Mouse (Mus musculus) R1 (cell line): ENCODE data around the gene Phactr2.

ENCODE experiments used
- DNase-seq: peaks from one replicate; pipeline ENCODE4 v3.0.0-alpha.2; 2018; ENCODE audit warnings: low read depth, low spot score

Phactr2 gene

GRCm38 (mm10) chr10:13275152-13275551 is 199.1 kb downstream of the Phactr2 start:
- no peak for DNase-seq

GRCm38 (mm10) chr10:13274699-13275098 is 199.5 kb downstream of the Phactr2 start:
- no peak for DNase-seq

- DNase-seq: no peak
Measured at GRCm38 (mm10) chr10:13273756-13274155, 200.5 kb downstream of the Phactr2 start.

DNA sequence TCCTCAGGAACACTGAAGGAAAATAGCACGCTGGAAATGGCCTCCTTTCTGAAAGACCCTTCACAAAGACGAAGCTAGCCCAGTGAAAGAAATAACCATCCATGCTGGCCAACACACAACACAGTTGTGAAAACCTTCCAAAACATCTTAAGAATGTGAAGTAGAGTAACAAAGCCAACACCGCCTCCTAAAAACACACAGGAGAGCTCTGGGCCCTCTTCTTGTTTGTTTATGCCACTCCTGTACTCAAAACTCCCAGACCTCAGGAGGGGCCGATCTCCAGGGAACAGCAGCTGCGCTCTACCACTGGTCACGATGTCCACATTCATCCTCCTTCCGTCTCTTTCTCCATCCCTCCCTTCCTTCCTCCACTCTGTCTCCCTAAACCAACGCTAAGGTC is 202.5 kb downstream of the Phactr2 start:
- no peak for DNase-seq

GRCm38 (mm10) chr10:13271099-13271498 is 203.1 kb downstream of the Phactr2 start:
- no peak for DNase-seq

DNA sequence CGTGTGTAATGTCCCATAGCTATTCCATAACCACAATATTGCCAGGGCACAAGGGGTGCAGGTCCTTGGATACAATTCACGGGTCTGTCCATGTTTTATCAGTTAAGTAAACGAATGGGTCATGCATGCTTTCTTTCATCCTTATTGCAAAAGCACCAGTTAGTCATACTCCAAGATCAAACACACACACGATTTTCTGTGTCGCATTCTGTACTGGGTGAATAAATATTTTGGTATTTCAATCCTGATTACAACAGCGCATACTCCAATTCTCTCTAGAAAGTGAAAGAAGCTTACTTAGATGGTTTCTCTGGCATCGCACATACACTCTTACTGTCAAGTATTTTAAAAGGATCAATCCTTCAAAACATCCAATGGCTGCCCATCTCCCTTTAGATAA is 203.9 kb downstream of the Phactr2 start:
- DNase-seq: no peak

- DNase-seq: no peak
Measured at GRCm38 (mm10) chr10:13259251-13259650, 215.0 kb downstream of the Phactr2 start.

- no peak for DNase-seq
Measured at GRCm38 (mm10) chr10:13256196-13256595, 218.0 kb downstream of the Phactr2 start.

DNA sequence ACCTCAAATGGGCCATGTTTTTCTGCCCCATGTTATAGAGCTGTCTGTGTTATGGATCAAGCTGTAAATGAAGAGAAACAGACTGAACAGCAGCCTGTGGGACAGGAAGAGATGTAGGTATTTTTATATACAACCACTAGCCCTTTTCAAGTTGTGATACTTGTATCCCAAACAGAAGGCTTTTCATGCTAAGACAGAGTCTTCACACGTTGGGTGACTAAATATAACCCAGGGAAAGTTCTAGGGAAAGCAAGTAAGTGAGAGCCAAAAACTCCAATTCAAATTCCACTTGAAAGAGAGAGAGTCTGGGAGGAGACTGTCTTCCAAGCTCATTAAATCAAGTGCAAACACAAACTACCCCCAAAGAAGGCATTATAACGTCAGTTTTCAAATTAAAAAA is 223.9 kb downstream of the Phactr2 start:
- no peak for DNase-seq

GRCm38 (mm10) chr10:13249126-13249525 is 225.1 kb downstream of the Phactr2 start:
- no peak for DNase-seq

DNA sequence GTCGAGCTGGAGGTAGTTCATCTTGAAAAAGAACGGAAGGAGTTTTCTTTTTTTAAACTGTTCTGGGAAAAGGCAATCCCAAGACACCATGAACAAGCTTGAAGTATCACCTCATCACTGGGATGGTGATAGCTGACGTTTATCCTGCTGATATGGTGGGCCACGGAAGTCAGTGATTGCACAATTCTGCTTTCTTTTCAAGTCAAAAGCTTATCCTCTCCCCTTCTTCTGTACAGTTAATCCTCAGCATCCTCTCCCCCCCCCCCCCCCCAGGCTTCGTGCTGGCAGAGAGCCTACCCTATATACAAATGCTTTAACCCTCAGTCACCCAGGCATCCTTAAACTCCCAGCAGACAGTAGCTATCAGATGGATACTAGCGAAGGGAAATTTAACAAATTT is 228.5 kb downstream of the Phactr2 start:
- DNase-seq: no peak

- DNase-seq: no peak
Measured at GRCm38 (mm10) chr10:13244192-13244591, 230.0 kb downstream of the Phactr2 start.

- no peak for DNase-seq
Measured at GRCm38 (mm10) chr10:13240431-13240830, 233.8 kb downstream of the Phactr2 start.

DNA sequence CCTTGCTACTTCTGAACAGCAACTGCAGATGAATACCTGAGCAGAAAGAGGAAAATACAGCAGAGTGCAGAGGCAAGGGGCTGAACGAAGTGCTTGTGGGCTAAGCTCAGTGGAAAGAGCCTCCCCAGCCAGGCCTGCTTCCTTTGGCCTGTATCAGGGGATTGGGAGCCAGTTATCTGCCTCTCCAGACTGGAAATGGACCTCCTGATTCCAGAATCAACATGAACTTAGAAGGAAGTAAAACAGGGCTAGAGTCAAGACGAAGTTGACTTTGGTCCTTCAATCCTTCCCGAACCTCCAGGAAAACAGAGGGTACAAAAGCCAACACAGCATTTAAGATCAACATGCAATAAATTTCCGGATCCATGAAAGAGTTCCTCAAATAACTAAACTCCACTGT is 236.0 kb downstream of the Phactr2 start:
- DNase-seq: no peak

DNA sequence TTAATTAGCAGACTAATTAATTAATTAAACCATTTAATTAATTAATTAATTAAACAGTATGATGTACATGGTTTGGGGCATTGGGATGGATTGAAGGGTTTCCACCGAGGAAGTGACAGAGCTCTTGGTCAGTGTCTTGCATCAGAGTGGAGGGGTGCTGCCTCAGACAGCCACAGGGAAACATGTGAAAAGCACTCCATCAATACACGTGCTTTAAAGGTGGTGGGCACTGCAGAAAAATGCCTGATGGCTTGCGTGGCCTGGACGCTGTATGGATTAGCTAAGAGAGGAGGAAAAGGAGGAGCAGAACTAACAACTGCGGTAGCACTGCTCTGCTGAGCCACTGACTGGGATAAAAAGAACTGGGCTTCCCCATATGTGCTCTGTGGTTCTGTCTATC is 237.3 kb downstream of the Phactr2 start:
- DNase-seq: no peak

GRCm38 (mm10) chr10:13234503-13234902 is 239.7 kb downstream of the Phactr2 start:
- no peak for DNase-seq

DNA sequence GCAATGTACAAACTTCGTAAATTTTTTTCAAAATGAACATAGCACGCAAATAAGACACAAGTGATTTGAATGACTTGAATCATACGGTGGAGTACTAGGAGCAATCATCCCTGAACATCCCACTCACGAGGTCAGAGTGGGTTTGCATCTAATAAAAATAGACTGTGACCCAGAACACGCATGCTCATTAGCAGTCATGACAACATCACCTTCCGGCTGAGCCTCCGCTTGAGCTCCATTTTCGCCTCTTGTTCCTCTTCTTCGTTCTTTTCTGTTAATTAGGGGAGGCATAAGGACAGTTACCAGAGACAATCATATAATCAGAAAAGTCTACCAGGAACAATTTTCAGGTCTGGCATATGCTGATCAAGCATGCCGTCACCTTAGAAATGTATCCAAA is 240.3 kb downstream of the Phactr2 start:
- no peak for DNase-seq

- no peak for DNase-seq
Measured at GRCm38 (mm10) chr10:13233143-13233622, 241.0 kb downstream of the Phactr2 start.

GRCm38 (mm10) chr10:13232443-13233142 is 241.6 kb downstream of the Phactr2 start:
- no peak for DNase-seq

DNA sequence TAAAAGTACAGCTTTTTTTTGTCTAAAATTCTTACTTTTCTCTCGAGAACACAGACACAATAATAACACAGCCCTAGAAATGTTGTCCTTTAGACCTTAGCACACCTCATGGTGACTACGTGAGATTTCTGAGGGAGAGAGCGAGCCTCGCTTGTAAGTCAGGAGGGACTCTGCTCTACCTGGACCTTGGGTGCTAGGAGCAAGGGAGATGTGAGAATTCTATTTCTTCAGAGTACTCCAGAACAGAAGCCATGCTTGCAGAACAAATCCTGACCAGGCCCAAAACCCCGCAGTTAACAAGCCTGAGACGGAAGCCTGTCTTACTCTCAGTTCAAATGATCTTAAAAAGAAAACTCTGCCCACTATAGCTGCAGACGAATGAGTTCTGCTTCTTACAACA is 243.5 kb downstream of the Phactr2 start:
- no peak for DNase-seq

- no peak for DNase-seq
Measured at GRCm38 (mm10) chr10:13225377-13226063, 248.7 kb downstream of the Phactr2 start.

- DNase-seq: no peak
Measured at GRCm38 (mm10) chr10:13222135-13222534, 252.1 kb downstream of the Phactr2 start.

DNA sequence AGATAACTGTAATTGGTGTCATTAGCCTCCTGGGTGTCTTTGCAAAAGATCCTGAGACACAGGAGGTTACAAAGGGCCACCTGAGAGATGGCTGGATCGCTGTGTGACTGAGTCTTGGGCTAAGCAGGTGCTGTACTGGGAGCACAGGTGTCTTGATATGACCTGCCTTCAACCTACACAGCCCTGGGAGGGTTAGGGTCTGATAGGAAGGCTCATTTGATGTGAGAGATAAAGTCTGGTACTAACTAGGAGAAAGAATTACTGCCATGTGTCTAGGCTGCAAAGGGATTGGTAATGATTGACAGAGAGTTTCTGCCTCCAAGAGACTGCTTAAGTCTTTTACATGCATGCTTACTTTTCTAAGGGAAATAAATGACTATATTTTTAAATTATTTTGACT is 254.2 kb downstream of the Phactr2 start:
- DNase-seq: no peak
